Mouse (Mus musculus) megakaryocyte-erythroid progenitor cell, adult 5-6 weeks (primary cell): ENCODE data around the gene Olfr1316. TPM values are rescaled to one million over a fixed set of nuclear protein-coding genes. Genes with fewer than 3 reads are reported as not detected.

Source experiments
- ATAC-seq: replicated peaks from 2 replicates; pipeline ENCODE4 v1.8.0; 2016; ENCODE audit warnings: mild to moderate bottlenecking, inconsistent platforms; ENCODE audit not compliant: severe bottlenecking, poor library complexity, low FRiP score, low TSS enrichment
- total RNA-seq, 2 experiments: library from RNA; stranded (forward) in 1 of 2; stranded (reverse) in 1 of 2; fragments of 200-1000, 215-1000 nt in 1 of 2; fragments of >200 nt in 1 of 2; fragmentation: Nextera tagmentation in 1 of 2; gene quantifications; 2 replicates each; pipeline ENCODE4 v1.2.3; 2014 to 2017

Olfr1316 gene
- total RNA-seq (2014; fragmentation: Nextera tagmentation) (not detected in 2 replicates), total RNA-seq (2017) (not detected in 2 replicates)

GRCm38 (mm10) chr2:112134877-112135276 lies at the start of gene Olfr1316:
Gene Olfr1316 (minus strand): TSS chr2:112134977.
- no peak for ATAC-seq

GRCm38 (mm10) chr2:112153898-112154297 lies 19.1 kb upstream of the Olfr1316 start, which contains the start of gene Olfr1318:
Gene Olfr1318 (plus strand): TSS chr2:112154198.
- ATAC-seq, result no peak

- no peak for ATAC-seq
Observed at GRCm38 (mm10) chr2:112140029-112140428, 5.3 kb upstream of the Olfr1316 start, which contains the start of gene Olfr1317. Gene Olfr1317 (plus strand): TSS chr2:112140329.

- no peak for ATAC-seq
Observed at GRCm38 (mm10) chr2:112115340-112115739, 19.4 kb downstream of the Olfr1316 start, which contains the start of gene Olfr1315-ps1. Gene Olfr1315-ps1 (minus strand): TSS chr2:112115440.

GRCm38 (mm10) chr2:112096681-112097080 lies 38.1 kb downstream of the Olfr1316 start, which contains the start of gene Olfr1314:
Gene Olfr1314 (minus strand): TSS chr2:112096781.
- ATAC-seq, result no peak

GRCm38 (mm10) chr2:112077743-112078142 lies 57.0 kb downstream of the Olfr1316 start, which contains the start of gene Olfr1313:
Gene Olfr1313 (minus strand): TSS chr2:112077843.
- no peak for ATAC-seq

Other genes starting within 250 kb of the Olfr1316 start
- not detected in 2 replicates for gene Olfr1306, start 218.7 kb downstream of the Olfr1316 start, total RNA-seq (2014; fragmentation: Nextera tagmentation)
- not detected in 2 replicates for gene Olfr1306, start 218.7 kb downstream of the Olfr1316 start, total RNA-seq (2017)
- gene Olfr1307, start 185.5 kb downstream of the Olfr1316 start, total RNA-seq (2014; fragmentation: Nextera tagmentation), result not detected in 2 replicates
- gene Olfr1307, start 185.5 kb downstream of the Olfr1316 start, total RNA-seq (2017), result not detected in 2 replicates
- not detected in 2 replicates for gene Olfr1308, start 170.0 kb downstream of the Olfr1316 start, total RNA-seq (2014; fragmentation: Nextera tagmentation)
- not detected in 2 replicates for gene Olfr1308, start 170.0 kb downstream of the Olfr1316 start, total RNA-seq (2017)
- gene Olfr1309, start 144.7 kb downstream of the Olfr1316 start, total RNA-seq (2014; fragmentation: Nextera tagmentation), result not detected in 2 replicates
- gene Olfr1309, start 144.7 kb downstream of the Olfr1316 start, total RNA-seq (2017), result not detected in 2 replicates
- gene Olfr1310, start 122.3 kb downstream of the Olfr1316 start, total RNA-seq (2014; fragmentation: Nextera tagmentation), result not detected in 2 replicates
- not detected in 2 replicates for gene Olfr1310, start 122.3 kb downstream of the Olfr1316 start, total RNA-seq (2017)
- not detected in 2 replicates for gene Olfr1311, start 110.6 kb downstream of the Olfr1316 start, total RNA-seq (2014; fragmentation: Nextera tagmentation)
- not detected in 2 replicates for gene Olfr1311, start 110.6 kb downstream of the Olfr1316 start, total RNA-seq (2017)
- not detected in 2 replicates for gene Olfr1312, start 84.7 kb downstream of the Olfr1316 start, total RNA-seq (2014; fragmentation: Nextera tagmentation)
- gene Olfr1312, start 84.7 kb downstream of the Olfr1316 start, total RNA-seq (2017), result not detected in 2 replicates
- not detected in 2 replicates for gene Olfr1313, start 57.1 kb downstream of the Olfr1316 start, total RNA-seq (2014; fragmentation: Nextera tagmentation)
- gene Olfr1313, start 57.1 kb downstream of the Olfr1316 start, total RNA-seq (2017), result not detected in 2 replicates
- gene Olfr1314, start 38.2 kb downstream of the Olfr1316 start, total RNA-seq (2014; fragmentation: Nextera tagmentation), result not detected in 2 replicates
- gene Olfr1314, start 38.2 kb downstream of the Olfr1316 start, total RNA-seq (2017), result not detected in 2 replicates
- gene Olfr1315-ps1, start 19.5 kb downstream of the Olfr1316 start, total RNA-seq (2014; fragmentation: Nextera tagmentation), result not detected in 2 replicates
- not detected in 2 replicates for gene Olfr1315-ps1, start 19.5 kb downstream of the Olfr1316 start, total RNA-seq (2017)
- gene Olfr1317, start 5.4 kb upstream of the Olfr1316 start, total RNA-seq (2014; fragmentation: Nextera tagmentation), result not detected in 2 replicates
- gene Olfr1317, start 5.4 kb upstream of the Olfr1316 start, total RNA-seq (2017), result not detected in 2 replicates
- gene Olfr1318, start 19.2 kb upstream of the Olfr1316 start, total RNA-seq (2014; fragmentation: Nextera tagmentation), result not detected in 2 replicates
- not detected in 2 replicates for gene Olfr1318, start 19.2 kb upstream of the Olfr1316 start, total RNA-seq (2017)
- gene Lpcat4, start 104.5 kb upstream of the Olfr1316 start, total RNA-seq (2014; fragmentation: Nextera tagmentation), result 2.4 and 3.4 TPM in 2 replicates
- 8.5 TPM in 1 of 2 replicates, not detected in the other for gene Lpcat4, start 104.5 kb upstream of the Olfr1316 start, total RNA-seq (2017)
- not detected in 2 replicates for gene Nutm1, start 124.3 kb upstream of the Olfr1316 start, total RNA-seq (2014; fragmentation: Nextera tagmentation)
- gene Nutm1, start 124.3 kb upstream of the Olfr1316 start, total RNA-seq (2017), result 0.42 TPM in 1 of 2 replicates, not detected in the other
- gene Nop10, start 126.9 kb upstream of the Olfr1316 start, total RNA-seq (2014; fragmentation: Nextera tagmentation), result 165 and 205 TPM in 2 replicates
- gene Nop10, start 126.9 kb upstream of the Olfr1316 start, total RNA-seq (2017), result 238 and 272 TPM in 2 replicates
- 44.5 and 62.2 TPM in 2 replicates for gene Slc12a6, start 130.8 kb upstream of the Olfr1316 start, total RNA-seq (2014; fragmentation: Nextera tagmentation)
- gene Slc12a6, start 130.8 kb upstream of the Olfr1316 start, total RNA-seq (2017), result 41.3 and 53.0 TPM in 2 replicates
- gene Gm21985, start 131.3 kb upstream of the Olfr1316 start, total RNA-seq (2014; fragmentation: Nextera tagmentation), result 0.74 and 2.5 TPM in 2 replicates
- 1.6 TPM in 1 of 2 replicates, not detected in the other for gene Gm21985, start 131.3 kb upstream of the Olfr1316 start, total RNA-seq (2017)
- gene Emc4, start 233.1 kb upstream of the Olfr1316 start, total RNA-seq (2014; fragmentation: Nextera tagmentation), result 77.4 and 77.7 TPM in 2 replicates
- gene Emc4, start 233.1 kb upstream of the Olfr1316 start, total RNA-seq (2017), result 79.5 and 97.8 TPM in 2 replicates
- gene Katnbl1, start 244.2 kb upstream of the Olfr1316 start, total RNA-seq (2014; fragmentation: Nextera tagmentation), result 17.0 and 20.8 TPM in 2 replicates
- gene Katnbl1, start 244.2 kb upstream of the Olfr1316 start, total RNA-seq (2017), result 20.1 and 27.8 TPM in 2 replicates